28 mouse cellular contexts compared by ENCODE assay signal in the genomic region with DNA sequence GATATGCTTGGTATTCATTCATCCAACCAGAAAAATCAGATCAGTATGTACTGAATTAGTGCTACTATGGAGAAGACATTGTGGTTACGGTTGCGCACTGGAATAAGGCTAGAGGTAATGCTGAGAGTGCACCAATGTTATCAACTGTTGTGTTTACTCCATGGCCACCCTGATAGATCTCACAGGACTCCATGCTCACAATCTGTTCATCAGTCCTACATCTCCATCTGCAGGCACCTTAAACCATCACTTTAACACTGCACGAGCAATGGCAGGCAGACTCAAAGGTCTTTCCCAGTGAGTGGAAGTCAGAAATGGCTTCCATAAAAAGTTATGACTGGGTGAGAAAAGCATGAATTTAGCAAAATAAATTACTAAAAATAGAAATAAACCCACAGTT.
DNase-seq lines count a peak whose midpoint lies in the region; ATAC-seq and TF ChIP-seq lines count a peak whose summit lies in the region.
"Had no signal": no experiment of that assay in that cellular context is flagged by ENCODE, and none has a peak within 500 bp of the region (broad histone marks: within the 10 kb centered on the region; RNA-seq: fewer than 3 reads in every experiment).

No protein-coding gene starts in this region.

- H3K4me3 ChIP-seq in forebrain, postnatal 0 days (ENCODE audit: low read depth, low read length): no peak overlapping the region
- H3K4me3 ChIP-seq in forebrain, embryonic 13.5 days: no peak overlapping the region
- no peak overlapping the region for H3K4me3 ChIP-seq in kidney, adult 2 months (ENCODE audit: insufficient read depth, low read depth, low read length)
- H3K4me3 ChIP-seq in lung, postnatal 0 days (ENCODE audit: low read depth, low read length): no peak overlapping the region
- H3K4me3 ChIP-seq in stomach, postnatal 0 days (ENCODE audit: low read depth, low read length): no peak overlapping the region
- H3K4me3 ChIP-seq: embryonic facial prominence, embryonic 13.5 days; erythroblast, embryonic 14.5 days; forebrain, embryonic 12.5 days; heart, embryonic 13.5 days; hindbrain, embryonic 12.5 days; left cerebral cortex, adult 2 months; liver, embryonic 13.5 days; megakaryocyte, embryonic 14.5 days; midbrain, embryonic 15.5 days had no signal

- no peak for DNase-seq in forebrain, postnatal 0 days
- DNase-seq in kidney, adult 2 months: peak; percentile 15
- no peak for DNase-seq in kidney, postnatal 36 days
- DNase-seq in lung, postnatal 0 days (ENCODE audit: low spot score): no peak
- no peak for DNase-seq in lung, postnatal 10 days
- no peak for DNase-seq in stomach, postnatal 0 days (ENCODE audit: low spot score)
- DNase-seq: adrenal gland, adult 8-10 months; cerebellum, adult 8-10 months; cerebellum, postnatal 36 days; embryo, embryonic 11 days; kidney, postnatal 4 days; layer of hippocampus, adult 9-11 months; liver, embryonic 13.5 days; lung, adult 2 months; lung, postnatal 36 days; right cerebral cortex, adult 18-20 months; thymus, postnatal 14 days had no signal

- WGBS in forebrain, postnatal 0 days: 96% methylated on average over 3 of the region's 3 CpGs
- 93% methylated on average over 3 of the region's 3 CpGs for WGBS in forebrain, embryonic 13.5 days
- WGBS in kidney, adult 2 months: 88% methylated on average over 3 of the region's 3 CpGs
- WGBS in lung, postnatal 0 days: 90% methylated on average over 3 of the region's 3 CpGs
- 81% methylated on average over 3 of the region's 3 CpGs for WGBS in stomach, postnatal 0 days

- no peak for TF ChIP-seq POLR2A in kidney, adult 2 months (IDR thresholded peaks at IDR 0.05; ENCODE audit: low read depth, low read length)

- H3K27me3 ChIP-seq in forebrain, postnatal 0 days (ENCODE audit: insufficient read depth, low read length): no peaks in the 10 kb centered on the region
- no peaks in the 10 kb centered on the region for H3K27me3 ChIP-seq in forebrain, embryonic 13.5 days
- no peaks in the 10 kb centered on the region for H3K27me3 ChIP-seq in kidney, adult 2 months (replicated peaks; ENCODE audit: control insufficient read depth, insufficient read depth, low read length)
- H3K27me3 ChIP-seq in lung, postnatal 0 days (replicated peaks; ENCODE audit: insufficient read depth, low read length): no peaks in the 10 kb centered on the region
- no peaks in the 10 kb centered on the region for H3K27me3 ChIP-seq in stomach, postnatal 0 days (ENCODE audit: control insufficient read depth, insufficient read depth, low read length)
- H3K27me3 ChIP-seq: embryonic facial prominence, embryonic 13.5 days; forebrain, embryonic 12.5 days; heart, embryonic 13.5 days; hindbrain, embryonic 12.5 days; liver, embryonic 13.5 days; midbrain, embryonic 15.5 days had no signal

- no peak overlapping the region for H3K4me2 ChIP-seq in forebrain, postnatal 0 days (ENCODE audit: low read depth)
- H3K4me2 ChIP-seq in forebrain, embryonic 13.5 days: no peak overlapping the region
- no peak overlapping the region for H3K4me2 ChIP-seq in lung, postnatal 0 days (replicated peaks; ENCODE audit: low read depth, low read length)
- H3K4me2 ChIP-seq in stomach, postnatal 0 days (replicated peaks; ENCODE audit: low read depth): no peak overlapping the region
- H3K4me2 ChIP-seq: embryonic facial prominence, embryonic 13.5 days; forebrain, embryonic 12.5 days; heart, embryonic 13.5 days; hindbrain, embryonic 12.5 days; liver, embryonic 13.5 days; midbrain, embryonic 15.5 days had no signal

- no peak overlapping the region for H3K27ac ChIP-seq in forebrain, postnatal 0 days (ENCODE audit: low read depth, low read length)
- H3K27ac ChIP-seq in forebrain, embryonic 13.5 days: no peak overlapping the region
- no peak overlapping the region for H3K27ac ChIP-seq in kidney, adult 2 months (ENCODE audit: insufficient read depth, low read depth, low read length)
- H3K27ac ChIP-seq in lung, postnatal 0 days (ENCODE audit: low read length): no peak overlapping the region
- no peak overlapping the region for H3K27ac ChIP-seq in stomach, postnatal 0 days (replicated peaks)
- H3K27ac ChIP-seq: embryonic facial prominence, embryonic 13.5 days; forebrain, embryonic 12.5 days; heart, embryonic 13.5 days; hindbrain, embryonic 12.5 days; left cerebral cortex, adult 2 months; liver, embryonic 13.5 days; midbrain, embryonic 15.5 days had no signal

- no peaks in the 10 kb centered on the region for H3K9me3 ChIP-seq in forebrain, postnatal 0 days (ENCODE audit: low read length)
- no peaks in the 10 kb centered on the region for H3K9me3 ChIP-seq in forebrain, embryonic 13.5 days (replicated peaks)
- no peaks in the 10 kb centered on the region for H3K9me3 ChIP-seq in lung, postnatal 0 days (ENCODE audit: low read length)
- no peaks in the 10 kb centered on the region for H3K9me3 ChIP-seq in stomach, postnatal 0 days (ENCODE audit: control insufficient read depth, low read length)
- H3K9me3 ChIP-seq: embryonic facial prominence, embryonic 13.5 days; forebrain, embryonic 12.5 days; heart, embryonic 13.5 days; hindbrain, embryonic 12.5 days; liver, embryonic 13.5 days; midbrain, embryonic 15.5 days had no signal

- 0 out of 2 replicates have a peak, but pooled peaks cover 6% of the 10 kb centered on the region for H3K4me1 ChIP-seq in forebrain, postnatal 0 days (ENCODE audit: insufficient read depth)
- peaks cover 12% of the 10 kb centered on the region for H3K4me1 ChIP-seq in forebrain, embryonic 13.5 days
- no peaks in the 10 kb centered on the region for H3K4me1 ChIP-seq in kidney, adult 2 months (ENCODE audit: control insufficient read depth, insufficient read depth, low read length)
- H3K4me1 ChIP-seq in lung, postnatal 0 days (ENCODE audit: insufficient read depth, low read depth, low read length): no peaks in the 10 kb centered on the region; the same call in 1 of the 2 replicates
- H3K4me1 ChIP-seq in stomach, postnatal 0 days (replicated peaks; ENCODE audit: control insufficient read depth, insufficient read depth): no peaks in the 10 kb centered on the region
- H3K4me1 ChIP-seq: liver, embryonic 13.5 days; megakaryocyte, embryonic 14.5 days had no signal

- no peak for TF ChIP-seq EP300 in lung, postnatal 0 days (IDR thresholded peaks at IDR 0.05)
- no peak for TF ChIP-seq EP300 in stomach, postnatal 0 days (optimal IDR thresholded peaks at IDR 0.05)

- no peak for ATAC-seq in forebrain, postnatal 0 days
- ATAC-seq in forebrain, embryonic 13.5 days: no peak
- no peak for ATAC-seq in lung, postnatal 0 days
- no peak for ATAC-seq in stomach, postnatal 0 days (ENCODE audit: low FRiP score, low TSS enrichment)
- ATAC-seq: activated CD4-positive, CD25-positive, alpha-beta regulatory T cell, adult 4 months; inflammation-experienced regulatory T-cells, adult 6 months; midbrain, embryonic 15.5 days had no signal

- TF ChIP-seq CTCF in forebrain, postnatal 0 days (IDR thresholded peaks at IDR 0.05; ENCODE audit: low read depth): 0 out of 2 replicates have a peak, but pooled peaks have one; percentile 7
- no peak for TF ChIP-seq CTCF in kidney, adult 2 months (conservative IDR thresholded peaks at IDR 0.05; ENCODE audit: insufficient read depth, insufficient read length, low read depth, low read length)
- peak; percentile 16; the same call in 1 of the 2 replicates for TF ChIP-seq CTCF in lung, postnatal 0 days (IDR thresholded peaks at IDR 0.05)
- TF ChIP-seq CTCF in stomach, postnatal 0 days (IDR thresholded peaks at IDR 0.05; ENCODE audit: low read depth): peak; percentile 46

- H3K36me3 ChIP-seq in forebrain, postnatal 0 days (ENCODE audit: insufficient read depth): no peaks in the 10 kb centered on the region
- H3K36me3 ChIP-seq in forebrain, embryonic 13.5 days (ENCODE audit: poor library complexity, severe bottlenecking): peaks cover 6% of the 10 kb centered on the region; the same call in 1 of the 2 replicates
- H3K36me3 ChIP-seq in kidney, adult 2 months (ENCODE audit: control insufficient read depth, insufficient read depth, low read length): no peaks in the 10 kb centered on the region
- no peaks in the 10 kb centered on the region for H3K36me3 ChIP-seq in lung, postnatal 0 days (ENCODE audit: insufficient read depth, low read length)
- H3K36me3 ChIP-seq in stomach, postnatal 0 days (ENCODE audit: control insufficient read depth, insufficient read depth, low read length): peaks cover 3% of the 10 kb centered on the region; the same call in 1 of the 2 replicates
- H3K36me3 ChIP-seq: hindbrain, embryonic 12.5 days; liver, embryonic 13.5 days; midbrain, embryonic 15.5 days had no signal

- no peak overlapping the region for H3K9ac ChIP-seq in forebrain, postnatal 0 days
- H3K9ac ChIP-seq in forebrain, embryonic 13.5 days: no peak overlapping the region
- H3K9ac ChIP-seq in lung, postnatal 0 days (replicated peaks; ENCODE audit: low read depth): no peak overlapping the region
- no peak overlapping the region for H3K9ac ChIP-seq in stomach, postnatal 0 days (ENCODE audit: low read length)
- H3K9ac ChIP-seq: embryonic facial prominence, embryonic 13.5 days; forebrain, embryonic 12.5 days; heart, embryonic 13.5 days; hindbrain, embryonic 12.5 days; liver, embryonic 13.5 days; midbrain, embryonic 15.5 days had no signal
